Mouse (Mus musculus): Measurements from ENCODE around the gene Sipa1l3. TPM values are rescaled to one million over a fixed set of nuclear protein-coding genes. Genes with fewer than 3 reads are reported as not detected.

The Sipa1l3 gene
- polyA plus RNA-seq, 1 experiment from 2014 or later, result 21.5 TPM

DNA sequence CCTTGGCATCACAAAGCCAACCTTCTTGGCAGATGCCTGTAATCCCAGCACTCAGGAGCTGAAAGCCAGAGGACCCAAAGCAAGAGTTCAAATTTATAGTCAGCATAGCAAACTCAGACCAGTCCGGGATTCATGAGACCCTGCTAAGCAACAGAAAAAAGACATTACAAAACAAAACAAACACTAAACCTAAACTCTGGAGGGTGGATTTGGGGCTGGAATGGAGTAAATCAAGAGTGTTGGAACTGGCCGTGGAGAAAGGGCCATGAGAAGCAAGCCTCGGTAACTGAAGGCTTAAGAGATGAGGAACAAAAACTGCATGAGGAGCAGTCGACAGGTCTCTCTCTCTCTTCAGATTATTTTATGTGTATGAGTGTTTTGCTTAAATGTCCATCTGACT, 234.6 kb downstream of the Sipa1l3 start:
- no peaks in the 10 kb centered on the region for H3K36me3 ChIP-seq
- H3K9me3 ChIP-seq, result no peaks in the 10 kb centered on the region
- H3K27ac ChIP-seq, result no peak overlapping the region
- H3K4me2 ChIP-seq, result no peak overlapping the region
- peaks cover 18% of the 10 kb centered on the region for H3K4me1 ChIP-seq
- H3K9ac ChIP-seq, result no peak overlapping the region
- H3K4me3 ChIP-seq, result no peak overlapping the region
- WGBS, result 83% methylated on average over 4 of the region's 4 CpGs
- no peak for ATAC-seq (ENCODE audit: insufficient number of reproducible peaks, insufficient read depth, low FRiP score, low TSS enrichment, low read depth)
- peaks cover 51% of the 10 kb centered on the region for H3K27me3 ChIP-seq

DNA sequence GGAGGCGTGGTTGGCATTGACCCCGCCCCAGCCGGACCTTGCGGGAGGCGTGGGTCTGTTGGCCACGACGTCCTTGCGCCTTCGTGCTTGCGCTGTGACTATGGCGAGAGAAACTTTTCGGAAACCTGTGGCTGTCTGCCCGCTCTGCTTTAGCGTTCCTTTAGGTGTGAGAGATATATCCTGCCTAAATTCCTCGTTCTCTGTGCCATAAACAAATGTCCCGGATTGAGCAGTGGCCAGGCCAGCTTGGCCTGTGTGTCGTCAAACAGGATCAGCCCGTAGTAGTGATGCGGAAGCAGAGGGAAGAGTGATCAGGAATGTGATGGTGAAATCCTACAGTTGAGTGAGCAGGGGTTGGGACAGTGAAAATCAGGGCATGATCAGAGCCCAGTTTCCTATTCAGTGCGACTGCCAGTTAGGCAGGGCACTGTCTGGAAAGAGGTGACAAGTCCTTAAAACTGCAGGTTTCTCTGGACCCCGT, 236.3 kb downstream of the Sipa1l3 start:
- ATAC-seq (ENCODE audit: insufficient number of reproducible peaks, insufficient read depth, low FRiP score, low TSS enrichment, low read depth), result 0 out of 2 replicates have a peak, but pooled peaks have one; percentile 5
- Histone ChIP-seq H3K4me1 (peaks cover 14% of the 10 kb centered on the region), H3K9ac (peak overlapping the region; percentile 70), H3K27ac (no peak overlapping the region), H3K36me3 (no peaks in the 10 kb centered on the region), H3K4me2 (peak overlapping the region; percentile 97), H3K9me3 (no peaks in the 10 kb centered on the region), H3K27me3 (peaks cover 51% of the 10 kb centered on the region), H3K4me3 (peak overlapping the region; percentile 61)
- 11% methylated on average over 21 of the region's 21 CpGs for WGBS

DNA sequence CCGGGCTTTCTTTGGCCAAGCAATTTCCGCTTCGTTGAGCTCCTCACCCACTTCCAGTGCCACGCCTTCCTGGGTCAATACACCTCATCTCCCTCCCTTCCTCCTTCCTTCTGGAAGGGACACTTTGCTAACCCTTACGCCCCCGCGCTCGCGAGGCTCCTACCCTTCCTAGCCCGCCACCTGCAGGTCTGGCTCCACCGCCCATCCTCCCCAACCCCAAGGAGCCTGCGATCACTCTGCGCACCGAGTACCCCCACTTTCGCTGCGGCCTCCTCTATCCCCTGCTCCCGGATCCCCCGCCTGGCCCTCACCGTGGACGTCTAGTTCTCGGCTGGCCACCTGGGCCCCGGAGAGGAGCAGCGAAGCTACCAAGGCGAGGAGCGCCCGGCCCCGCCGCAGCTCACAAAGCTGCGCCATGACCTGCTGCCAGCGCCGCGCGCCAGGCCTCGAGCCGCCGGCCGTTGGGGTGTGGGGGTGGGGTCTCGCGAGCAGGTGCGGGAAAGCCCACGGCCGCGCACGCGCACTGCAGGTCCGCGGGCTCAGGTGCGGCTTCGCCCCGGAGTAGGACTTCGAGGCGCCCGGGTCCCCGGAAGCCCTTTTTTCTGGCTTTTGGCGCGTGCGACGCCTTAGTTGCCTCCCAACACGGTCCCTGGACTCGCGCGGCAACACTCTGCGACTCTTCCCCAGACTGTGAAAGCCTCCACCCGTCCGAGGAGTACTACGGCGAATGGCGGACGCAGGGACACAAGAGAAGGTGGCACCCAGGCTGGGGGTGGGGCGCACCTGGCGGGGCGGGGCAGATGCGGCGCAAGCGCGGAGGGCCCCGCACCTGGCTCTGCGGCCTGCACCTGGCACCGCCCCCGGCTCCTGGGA, 237.0 kb downstream of the Sipa1l3 start, which contains the start of gene Spint2:
TSS of gene Spint2 (minus strand) at position 712 of the 873 bp plus-strand sequence.
- H3K4me2 ChIP-seq, result peak within 1 kb of the TSS; percentile 97
- peaks cover 20% of the 10 kb centered on the region for H3K4me1 ChIP-seq
- peak within 1 kb of the TSS; percentile 70 for H3K9ac ChIP-seq
- peak; percentile 59 for ATAC-seq (ENCODE audit: insufficient number of reproducible peaks, insufficient read depth, low FRiP score, low TSS enrichment, low read depth)
- under 1% methylated on average over 79 of the region's 80 CpGs for WGBS
- H3K4me3 ChIP-seq, result peak within 1 kb of the TSS; percentile 61
- H3K9me3 ChIP-seq, result no peaks in the 10 kb centered on the region
- no peaks in the 10 kb centered on the region for H3K36me3 ChIP-seq
- H3K27ac ChIP-seq, result peak within 1 kb of the TSS; percentile 66; the same call in 1 of the 2 replicates
- H3K27me3 ChIP-seq, result peaks cover 51% of the 10 kb centered on the region

DNA sequence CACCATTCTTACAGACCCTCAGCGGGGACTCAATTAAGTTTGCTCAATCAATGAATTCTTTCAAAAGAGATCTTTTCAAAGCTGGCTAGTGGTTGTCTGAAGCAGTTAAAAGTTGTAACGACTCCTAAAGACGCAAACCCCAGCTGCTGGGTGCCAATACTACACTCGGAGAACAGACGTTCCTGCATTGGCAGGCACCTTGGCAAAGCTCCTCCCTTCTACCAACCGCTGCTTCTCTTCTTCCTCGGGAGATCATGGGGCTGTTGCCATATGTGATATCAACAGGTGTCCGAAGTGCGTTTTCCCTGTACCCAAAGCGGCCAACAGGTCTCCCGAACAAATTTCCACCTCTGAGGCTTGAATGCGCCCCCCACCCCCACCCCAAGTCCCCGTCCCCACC, 237.6 kb downstream of the Sipa1l3 start:
- Histone ChIP-seq H3K36me3 (no peaks in the 10 kb centered on the region), H3K4me1 (peaks cover 21% of the 10 kb centered on the region), H3K9ac (peak overlapping the region; percentile 70), H3K4me3 (peak overlapping the region; percentile 61), H3K9me3 (no peaks in the 10 kb centered on the region), H3K27ac (no peak overlapping the region), H3K27me3 (peaks cover 51% of the 10 kb centered on the region), H3K4me2 (peak overlapping the region; percentile 97)
- no peak for ATAC-seq (ENCODE audit: insufficient number of reproducible peaks, insufficient read depth, low FRiP score, low TSS enrichment, low read depth)
- 9% methylated on average over 13 of the region's 13 CpGs for WGBS

DNA sequence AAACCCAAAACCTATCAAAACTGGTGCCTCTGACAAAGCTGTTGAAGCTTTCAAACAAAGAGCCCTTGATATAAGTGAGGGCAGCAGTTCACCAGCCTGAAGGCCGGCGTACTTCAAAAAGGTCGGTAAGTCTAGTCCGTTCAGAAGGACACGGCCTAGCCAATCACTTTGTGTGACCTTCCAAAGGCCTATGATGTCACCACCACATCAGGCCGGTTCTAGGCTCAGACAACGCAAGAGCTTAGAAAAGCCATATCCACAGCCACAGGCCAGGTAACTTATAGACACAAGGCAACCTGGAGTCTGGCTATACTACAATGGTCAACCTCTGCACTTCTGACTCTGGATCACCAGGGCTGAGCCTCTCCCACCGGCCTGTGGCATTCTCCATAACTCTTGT, 238.5 kb downstream of the Sipa1l3 start:
- Histone ChIP-seq H3K4me1 (peaks cover 21% of the 10 kb centered on the region), H3K27ac (no peak overlapping the region), H3K36me3 (no peaks in the 10 kb centered on the region), H3K4me2 (peak overlapping the region; percentile 97), H3K27me3 (peaks cover 47% of the 10 kb centered on the region), H3K9ac (no peak overlapping the region), H3K4me3 (peak overlapping the region; percentile 61), H3K9me3 (no peaks in the 10 kb centered on the region)
- no peak for ATAC-seq (ENCODE audit: insufficient number of reproducible peaks, insufficient read depth, low FRiP score, low TSS enrichment, low read depth)
- whole genome bisulfite sequencing, result 72% methylated on average over 8 of the region's 8 CpGs

DNA sequence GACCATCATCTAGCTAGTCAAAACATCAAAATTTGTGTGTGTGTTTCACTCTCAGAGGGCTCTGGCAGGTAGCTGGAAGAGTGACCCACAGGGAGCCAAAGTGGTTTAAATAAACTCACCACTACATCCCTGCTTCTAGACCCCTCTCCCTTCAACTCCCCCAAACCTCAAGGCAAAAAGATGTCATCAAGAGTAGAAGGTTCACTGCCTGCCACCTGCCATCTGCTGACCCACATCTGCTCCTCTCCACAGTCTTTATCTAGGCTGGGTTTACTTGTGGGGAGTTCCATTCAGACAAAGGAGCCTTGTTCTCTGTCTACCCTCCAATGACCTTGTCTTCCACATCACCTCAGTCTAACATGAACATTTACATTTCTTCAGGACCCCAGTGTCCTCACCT, 239.2 kb downstream of the Sipa1l3 start:
- no peak overlapping the region for H3K4me2 ChIP-seq
- no peak overlapping the region for H3K4me3 ChIP-seq
- no peak for ATAC-seq (ENCODE audit: insufficient number of reproducible peaks, insufficient read depth, low FRiP score, low TSS enrichment, low read depth)

DNA sequence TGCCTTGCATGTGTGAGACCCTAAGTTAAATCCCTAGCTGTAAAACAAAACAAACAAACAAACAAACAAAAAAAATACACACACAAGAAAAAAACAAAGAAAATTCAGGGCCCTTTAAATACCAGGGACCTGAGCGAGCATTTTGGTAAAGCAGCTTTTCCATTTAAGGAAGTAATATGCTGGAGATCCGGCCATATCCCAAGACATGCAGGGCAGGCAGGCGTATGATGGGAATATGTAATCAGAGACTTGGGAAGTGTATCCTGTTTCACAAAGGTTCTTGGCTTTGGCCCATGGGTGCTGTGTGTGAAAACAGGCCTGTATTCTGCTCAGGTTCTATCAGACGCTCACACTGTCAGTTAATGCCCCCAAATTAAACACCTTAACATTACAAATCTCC, 240.9 kb downstream of the Sipa1l3 start:
- Histone ChIP-seq H3K9ac (no peak overlapping the region), H3K4me2 (no peak overlapping the region), H3K4me1 (peaks cover 21% of the 10 kb centered on the region), H3K4me3 (no peak overlapping the region), H3K27ac (no peak overlapping the region), H3K27me3 (peaks cover 34% of the 10 kb centered on the region), H3K9me3 (no peaks in the 10 kb centered on the region), H3K36me3 (no peaks in the 10 kb centered on the region)
- ATAC-seq (ENCODE audit: insufficient number of reproducible peaks, insufficient read depth, low FRiP score, low TSS enrichment, low read depth), result no peak
- WGBS, result 74% methylated on average over 4 of the region's 4 CpGs

More for the DNA sequence above, 239.2 kb downstream of the Sipa1l3 start:
- Histone ChIP-seq H3K9ac (no peak overlapping the region), H3K36me3 (no peaks in the 10 kb centered on the region), H3K4me1 (peaks cover 21% of the 10 kb centered on the region), H3K27ac (no peak overlapping the region), H3K9me3 (no peaks in the 10 kb centered on the region), H3K27me3 (peaks cover 46% of the 10 kb centered on the region)

DNA sequence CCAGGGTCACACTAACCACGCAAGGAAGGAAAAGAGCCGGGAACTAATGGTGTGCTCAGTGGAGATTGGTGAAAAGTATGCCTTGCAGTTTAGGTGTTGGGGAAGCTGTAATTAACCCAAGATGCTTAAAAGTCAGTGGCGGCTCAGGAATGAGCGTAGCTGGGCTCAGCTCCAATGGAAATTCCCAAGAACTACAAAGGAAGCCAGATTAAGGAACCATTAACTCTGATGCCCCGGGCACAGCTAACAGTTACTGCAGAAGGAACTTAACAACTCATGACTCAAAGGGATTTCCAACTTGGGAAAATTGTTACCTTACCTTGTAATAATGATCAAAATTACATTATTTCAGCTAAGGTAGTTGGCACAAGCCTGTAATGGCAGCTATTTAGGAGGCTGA, 241.7 kb downstream of the Sipa1l3 start:
- Histone ChIP-seq H3K27me3 (peaks cover 26% of the 10 kb centered on the region), H3K4me2 (no peak overlapping the region), H3K4me1 (peaks cover 15% of the 10 kb centered on the region), H3K27ac (no peak overlapping the region), H3K4me3 (no peak overlapping the region), H3K9me3 (no peaks in the 10 kb centered on the region), H3K9ac (no peak overlapping the region), H3K36me3 (no peaks in the 10 kb centered on the region)
- no peak for ATAC-seq (ENCODE audit: insufficient number of reproducible peaks, insufficient read depth, low FRiP score, low TSS enrichment, low read depth)
- 45% methylated on average over 5 of the region's 5 CpGs for WGBS

DNA sequence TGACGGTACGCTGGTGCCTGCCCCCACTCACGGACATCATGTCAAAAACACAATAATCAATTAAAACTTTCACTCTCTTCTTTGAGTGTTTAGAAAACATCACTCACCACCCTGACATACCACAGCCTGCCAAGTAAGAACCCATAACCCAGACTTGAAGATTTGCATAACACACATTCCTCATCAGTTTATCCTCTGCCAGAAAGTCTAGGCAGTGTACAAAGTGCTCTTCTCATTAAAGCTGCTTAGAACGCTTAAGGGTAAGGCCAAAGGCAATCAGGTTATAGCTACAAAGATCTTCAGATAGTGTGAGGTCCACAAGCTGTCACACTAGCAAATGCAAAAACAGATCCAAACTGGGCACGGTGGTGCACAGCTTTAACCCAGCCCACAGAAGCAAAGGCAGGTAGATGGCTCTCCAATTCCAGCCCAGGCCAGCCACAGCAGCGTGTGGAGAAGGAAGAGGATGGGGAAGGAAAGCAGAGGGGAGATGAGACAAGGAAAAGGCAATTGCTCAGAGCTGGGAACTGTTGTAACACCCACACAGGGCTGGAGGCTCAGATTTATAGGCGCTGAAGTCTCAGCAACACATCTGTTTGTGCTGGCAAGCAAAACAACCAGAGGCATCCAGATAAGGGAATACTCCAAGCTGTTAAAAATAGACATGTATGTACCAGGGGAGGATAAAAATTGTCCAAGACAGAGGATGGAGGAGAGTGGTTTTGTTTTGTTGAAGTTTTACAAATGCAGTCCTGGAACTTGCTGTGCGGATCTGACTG, 246.6 kb downstream of the Sipa1l3 start:
- H3K36me3 ChIP-seq, result no peaks in the 10 kb centered on the region
- H3K27me3 ChIP-seq, result no peaks in the 10 kb centered on the region
- H3K4me1 ChIP-seq, result peaks cover 10% of the 10 kb centered on the region
- H3K9ac ChIP-seq, result peak overlapping the region; percentile 41; the same call in 1 of the 2 replicates
- WGBS, result 67% methylated on average over 8 of the region's 8 CpGs
- no peak overlapping the region for H3K4me2 ChIP-seq
- ATAC-seq (ENCODE audit: insufficient number of reproducible peaks, insufficient read depth, low FRiP score, low TSS enrichment, low read depth), result no peak
- H3K4me3 ChIP-seq, result no peak overlapping the region
- no peak overlapping the region for H3K27ac ChIP-seq
- no peaks in the 10 kb centered on the region for H3K9me3 ChIP-seq

DNA sequence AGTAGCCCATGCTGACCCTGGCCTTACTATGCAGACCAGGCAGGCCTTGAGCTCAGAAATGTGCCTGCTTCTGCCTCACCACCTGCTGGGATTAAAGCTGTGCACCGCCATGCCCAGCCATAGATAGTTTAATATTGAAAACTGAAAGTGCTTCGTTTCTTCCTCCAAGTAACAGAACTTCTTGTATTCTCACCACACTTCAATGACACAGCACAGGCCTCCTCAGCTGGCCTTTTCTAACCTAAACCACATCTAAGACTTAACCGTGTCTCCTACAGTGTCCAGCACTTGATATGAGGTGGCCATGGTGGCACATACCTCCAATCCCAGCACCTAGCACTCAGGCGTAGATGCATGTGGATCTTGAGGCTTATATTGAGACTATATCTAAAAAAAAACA, 248.0 kb downstream of the Sipa1l3 start:
- Histone ChIP-seq H3K4me3 (no peak overlapping the region), H3K9me3 (no peaks in the 10 kb centered on the region), H3K27ac (no peak overlapping the region), H3K27me3 (no peaks in the 10 kb centered on the region), H3K4me1 (peaks cover 12% of the 10 kb centered on the region; the same call in 1 of the 2 replicates), H3K36me3 (no peaks in the 10 kb centered on the region), H3K4me2 (no peak overlapping the region), H3K9ac (no peak overlapping the region)
- 82% methylated on average over 4 of the region's 4 CpGs for WGBS
- ATAC-seq (ENCODE audit: insufficient number of reproducible peaks, insufficient read depth, low FRiP score, low TSS enrichment, low read depth), result no peak
